Mouse (Mus musculus): ENCODE data around the gene Ankrd13c. TPM values are rescaled to one million over a fixed set of nuclear protein-coding genes. Genes with fewer than 3 reads are reported as not detected.
A peak's percentile ranks its signal among the peaks of the same experiment; 100 is the strongest.

The Ankrd13c gene
- 23.1 and 25.0 TPM in 2 replicates for polyA plus RNA-seq (2015; fragmentation: Nextera tagmentation; extraction: Ambion mirVana)

GRCm38 (mm10) chr3:157946843-157947358, at the start of gene Ankrd13c:
TSS of gene Ankrd13c (plus strand) at chr3:157947239.
- Histone ChIP-seq H3K4me1 (replicated peaks) (peaks cover 32% of the 10 kb centered on the region), H3K27me3 (peaks cover 4% of the 10 kb centered on the region; the same call in 1 of the 2 replicates), H3K27ac (replicated peaks) (peak within 1 kb of the TSS; percentile 95), H3K9ac (peak within 1 kb of the TSS; percentile 97), H3K9me3 (no peaks in the 10 kb centered on the region), H3K4me3 (peak within 1 kb of the TSS; percentile 100), H3K36me3 (no peaks in the 10 kb centered on the region), H3K4me2 (peak within 1 kb of the TSS; percentile 97)
- peak; percentile 99 for ATAC-seq (ENCODE audit: low read depth)
- under 1% methylated on average over 45 of the region's 45 CpGs for WGBS

- ATAC-seq (ENCODE audit: low read depth) = no peak
- no peak overlapping the region for H3K27ac ChIP-seq (replicated peaks)
- H3K9ac ChIP-seq = no peak overlapping the region
- no peaks in the 10 kb centered on the region for H3K36me3 ChIP-seq
- H3K4me1 ChIP-seq (replicated peaks) = no peaks in the 10 kb centered on the region
- H3K27me3 ChIP-seq = no peaks in the 10 kb centered on the region
- WGBS = 89% methylated on average over 3 of the region's 3 CpGs
- no peak overlapping the region for H3K4me2 ChIP-seq
- H3K9me3 ChIP-seq = no peaks in the 10 kb centered on the region
- H3K4me3 ChIP-seq = no peak overlapping the region
These were observed 49.4 kb upstream of the Ankrd13c start for GRCm38 (mm10) chr3:157897645-157898044.

GRCm38 (mm10) chr3:157899986-157900385, 47.1 kb upstream of the Ankrd13c start:
- Histone ChIP-seq H3K27ac (replicated peaks) (no peak overlapping the region), H3K27me3 (no peaks in the 10 kb centered on the region), H3K4me2 (no peak overlapping the region), H3K36me3 (no peaks in the 10 kb centered on the region), H3K4me3 (no peak overlapping the region), H3K9me3 (no peaks in the 10 kb centered on the region), H3K4me1 (replicated peaks) (no peaks in the 10 kb centered on the region), H3K9ac (no peak overlapping the region)
- WGBS = 93% methylated on average over 1 of the region's 1 CpGs
- no peak for ATAC-seq (ENCODE audit: low read depth)

GRCm38 (mm10) chr3:157901721-157902120, 45.3 kb upstream of the Ankrd13c start:
- H3K27ac ChIP-seq (replicated peaks) = no peak overlapping the region
- H3K4me1 ChIP-seq (replicated peaks) = no peaks in the 10 kb centered on the region
- H3K4me3 ChIP-seq = no peak overlapping the region
- no peak overlapping the region for H3K9ac ChIP-seq
- H3K4me2 ChIP-seq = no peak overlapping the region
- H3K36me3 ChIP-seq = no peaks in the 10 kb centered on the region
- H3K9me3 ChIP-seq = no peaks in the 10 kb centered on the region
- 91% methylated on average over 5 of the region's 5 CpGs for WGBS
- no peak for ATAC-seq (ENCODE audit: low read depth)
- H3K27me3 ChIP-seq = no peaks in the 10 kb centered on the region

- 76% methylated on average over 3 of the region's 3 CpGs for WGBS
These were observed 38.9 kb upstream of the Ankrd13c start for GRCm38 (mm10) chr3:157908166-157908565.

GRCm38 (mm10) chr3:157910262-157910661, 36.8 kb upstream of the Ankrd13c start:
- Histone ChIP-seq H3K9ac (no peak overlapping the region), H3K36me3 (no peaks in the 10 kb centered on the region), H3K4me3 (no peak overlapping the region), H3K27me3 (no peaks in the 10 kb centered on the region), H3K27ac (replicated peaks) (no peak overlapping the region), H3K9me3 (no peaks in the 10 kb centered on the region), H3K4me1 (replicated peaks) (no peaks in the 10 kb centered on the region), H3K4me2 (no peak overlapping the region)
- no peak for ATAC-seq (ENCODE audit: low read depth)
- WGBS = 76% methylated on average over 3 of the region's 3 CpGs

More at GRCm38 (mm10) chr3:157908166-157908565, 38.9 kb upstream of the Ankrd13c start:
- Histone ChIP-seq H3K9me3 (no peaks in the 10 kb centered on the region), H3K27me3 (no peaks in the 10 kb centered on the region), H3K4me3 (no peak overlapping the region), H3K9ac (no peak overlapping the region), H3K4me1 (replicated peaks) (no peaks in the 10 kb centered on the region), H3K4me2 (no peak overlapping the region), H3K27ac (replicated peaks) (no peak overlapping the region), H3K36me3 (no peaks in the 10 kb centered on the region)
- no peak for ATAC-seq (ENCODE audit: low read depth)

- Histone ChIP-seq H3K9me3 (no peaks in the 10 kb centered on the region), H3K4me2 (no peak overlapping the region), H3K36me3 (no peaks in the 10 kb centered on the region), H3K27ac (replicated peaks) (no peak overlapping the region), H3K9ac (no peak overlapping the region), H3K4me1 (replicated peaks) (no peaks in the 10 kb centered on the region), H3K4me3 (no peak overlapping the region), H3K27me3 (no peaks in the 10 kb centered on the region)
- no peak for ATAC-seq (ENCODE audit: low read depth)
- WGBS = 91% methylated on average over 2 of the region's 2 CpGs
These were observed 34.9 kb upstream of the Ankrd13c start for GRCm38 (mm10) chr3:157912155-157912554.

- ATAC-seq (ENCODE audit: low read depth) = no peak
- Histone ChIP-seq H3K27me3 (no peaks in the 10 kb centered on the region), H3K9ac (no peak overlapping the region), H3K36me3 (no peaks in the 10 kb centered on the region), H3K4me2 (no peak overlapping the region), H3K27ac (replicated peaks) (no peak overlapping the region), H3K4me1 (replicated peaks) (no peaks in the 10 kb centered on the region), H3K9me3 (no peaks in the 10 kb centered on the region), H3K4me3 (no peak overlapping the region)
- 82% methylated on average over 4 of the region's 4 CpGs for WGBS
These were observed 30.7 kb upstream of the Ankrd13c start for GRCm38 (mm10) chr3:157916336-157916735.

GRCm38 (mm10) chr3:157921376-157921775, 25.7 kb upstream of the Ankrd13c start:
- Histone ChIP-seq H3K9ac (no peak overlapping the region), H3K36me3 (no peaks in the 10 kb centered on the region), H3K27ac (replicated peaks) (no peak overlapping the region), H3K4me3 (no peak overlapping the region), H3K27me3 (no peaks in the 10 kb centered on the region), H3K9me3 (no peaks in the 10 kb centered on the region), H3K4me1 (replicated peaks) (peaks cover 7% of the 10 kb centered on the region; the same call in 1 of the 2 replicates), H3K4me2 (no peak overlapping the region)
- 93% methylated on average over 2 of the region's 2 CpGs for WGBS
- no peak for ATAC-seq (ENCODE audit: low read depth)

- no peak overlapping the region for H3K4me2 ChIP-seq
- H3K4me1 ChIP-seq (replicated peaks) = peaks cover 7% of the 10 kb centered on the region; the same call in 1 of the 2 replicates
- no peak overlapping the region for H3K9ac ChIP-seq
- H3K27ac ChIP-seq (replicated peaks) = no peak overlapping the region
- no peaks in the 10 kb centered on the region for H3K27me3 ChIP-seq
- H3K36me3 ChIP-seq = no peaks in the 10 kb centered on the region
- H3K4me3 ChIP-seq = no peak overlapping the region
- no peak for ATAC-seq (ENCODE audit: low read depth)
- H3K9me3 ChIP-seq = no peaks in the 10 kb centered on the region
- WGBS = 89% methylated on average over 3 of the region's 3 CpGs
These were observed 23.7 kb upstream of the Ankrd13c start for GRCm38 (mm10) chr3:157923268-157923835.

- no peak within 1 kb of the TSS for H3K27ac ChIP-seq (replicated peaks)
- H3K4me2 ChIP-seq = peak within 1 kb of the TSS; percentile 84
- H3K36me3 ChIP-seq = no peaks in the 10 kb centered on the region
- peak; percentile 100 for ATAC-seq (ENCODE audit: low read depth)
- WGBS = 1% methylated on average over 30 of the region's 30 CpGs
- no peaks in the 10 kb centered on the region for H3K9me3 ChIP-seq
- H3K4me1 ChIP-seq (replicated peaks) = peaks cover 7% of the 10 kb centered on the region; the same call in 1 of the 2 replicates
- H3K4me3 ChIP-seq = peak within 1 kb of the TSS; percentile 44
- H3K9ac ChIP-seq = peak within 1 kb of the TSS; percentile 41
- H3K27me3 ChIP-seq = no peaks in the 10 kb centered on the region
These were observed 22.2 kb upstream of the Ankrd13c start, which contains the start of gene Cth for GRCm38 (mm10) chr3:157924692-157925328. TSS of gene Cth (minus strand) at chr3:157925077.

- H3K4me2 ChIP-seq = no peak overlapping the region
- WGBS = 92% methylated on average over 14 of the region's 14 CpGs
- no peak overlapping the region for H3K9ac ChIP-seq
- H3K36me3 ChIP-seq = no peaks in the 10 kb centered on the region
- no peaks in the 10 kb centered on the region for H3K27me3 ChIP-seq
- no peak overlapping the region for H3K4me3 ChIP-seq
- no peaks in the 10 kb centered on the region for H3K9me3 ChIP-seq
- no peak for ATAC-seq (ENCODE audit: low read depth)
- H3K27ac ChIP-seq (replicated peaks) = no peak overlapping the region
- peaks cover 7% of the 10 kb centered on the region; the same call in 1 of the 2 replicates for H3K4me1 ChIP-seq (replicated peaks)
These were observed 21.1 kb upstream of the Ankrd13c start for GRCm38 (mm10) chr3:157925706-157926510.
